Mouse (Mus musculus): Measurements from ENCODE around the gene Aamdc. TPM values are rescaled to one million over a fixed set of nuclear protein-coding genes. Genes with fewer than 3 reads are reported as not detected.

The Aamdc gene
- total RNA-seq, 2 experiments from 2014 or later, result 99.2 to 120 TPM

DNA sequence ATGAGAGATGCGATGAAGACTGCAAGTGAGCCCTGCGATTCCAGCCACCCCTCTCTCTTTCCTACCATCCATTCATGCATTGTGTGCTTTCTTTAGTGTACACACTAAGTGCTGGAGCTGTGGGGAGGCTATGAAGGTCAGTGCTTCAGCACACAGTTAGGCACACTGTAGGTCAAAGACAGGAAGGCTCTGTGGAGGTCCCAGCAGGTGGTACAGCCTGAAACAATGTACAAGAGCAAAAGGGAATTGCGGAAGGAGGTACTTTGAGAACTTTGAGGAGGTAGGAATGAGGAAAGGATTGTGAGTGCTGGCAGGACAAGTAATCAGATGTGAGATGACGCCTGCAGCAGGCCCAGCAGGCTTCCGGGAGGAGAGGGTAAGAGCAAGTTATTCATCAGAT is 43.8 kb downstream of the Aamdc start:
- no peak for DNase-seq (ENCODE audit: low spot score in 2 of 2)

DNA sequence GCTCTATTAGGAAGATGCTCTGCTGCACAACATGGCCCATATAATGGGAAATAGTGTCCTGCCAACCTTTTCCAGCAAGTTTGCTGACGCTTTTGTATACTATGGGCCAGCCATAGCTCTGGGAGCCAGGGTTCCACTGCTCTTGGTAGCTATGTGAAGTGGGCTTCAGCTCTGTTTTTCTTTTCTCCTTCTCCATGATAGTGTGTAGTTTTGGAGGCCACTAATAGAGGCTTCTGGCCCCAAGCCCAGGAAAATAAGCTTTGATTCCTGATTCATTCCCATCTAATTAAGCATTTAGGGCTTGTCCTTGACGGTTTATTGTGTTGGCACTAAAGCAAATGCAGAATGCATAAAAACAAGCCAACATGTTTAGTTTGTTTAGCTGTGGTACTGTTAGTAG is 59.4 kb downstream of the Aamdc start:
- DNase-seq (ENCODE audit: low spot score in 2 of 2), result no peak

DNA sequence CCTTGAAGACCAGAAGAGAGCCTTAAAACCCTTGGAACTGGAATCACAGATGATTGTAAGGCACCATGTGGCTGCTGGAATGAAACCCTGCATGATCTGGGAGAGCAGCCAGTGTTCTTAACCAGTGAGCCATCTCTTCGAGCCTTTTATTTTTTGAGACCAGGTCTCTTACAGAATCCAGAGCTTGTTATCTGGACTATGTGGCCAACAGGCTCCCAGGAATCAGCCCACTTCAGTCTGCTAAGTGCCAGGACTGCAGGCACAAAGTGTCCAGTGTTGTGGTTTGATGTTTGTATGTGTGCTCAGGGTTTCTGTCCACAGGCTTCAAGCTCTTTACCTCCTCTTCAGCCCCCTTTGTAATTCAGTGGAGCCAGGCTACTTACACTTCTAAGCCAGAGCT is 64.5 kb downstream of the Aamdc start:
- DNase-seq (ENCODE audit: low spot score in 2 of 2), result no peak

DNA sequence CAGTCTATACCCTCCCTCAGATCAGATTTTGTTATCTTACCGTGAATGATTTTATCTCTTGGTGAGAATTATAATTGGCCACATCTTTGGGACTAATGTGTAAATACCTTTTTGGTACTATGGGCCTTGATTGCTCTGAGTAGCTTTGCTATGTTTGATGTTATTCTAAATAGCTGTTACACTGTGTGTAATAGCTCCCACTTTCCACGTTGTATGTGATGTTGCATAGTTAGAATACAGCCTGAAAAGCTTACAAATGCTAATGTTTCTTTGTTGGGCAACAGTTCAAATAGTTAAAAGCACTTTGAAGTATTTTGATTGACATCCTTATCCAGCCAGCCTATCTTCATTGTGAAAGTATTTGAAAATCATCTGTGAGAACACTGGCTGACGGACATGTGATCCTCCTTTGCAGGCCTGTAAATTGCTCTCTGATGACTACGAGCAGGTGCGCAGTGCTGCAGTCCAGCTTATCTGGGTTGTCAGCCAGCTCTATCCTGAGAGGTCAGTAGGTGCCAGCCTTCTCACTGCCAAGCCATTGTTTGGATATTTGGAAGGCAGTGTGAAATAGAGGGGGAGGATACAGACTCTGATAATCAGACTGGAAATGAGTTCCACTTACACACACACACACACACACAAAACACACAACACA is 78.6 kb downstream of the Aamdc start:
- peak in 1 of 2 experiments; percentile 26 for DNase-seq (ENCODE audit: low spot score in 2 of 2)

Other genes with a start within 250 kb of the Aamdc start
- gene Usp35, start 247.5 kb downstream of the Aamdc start, total RNA-seq (2021), result 1 to 10 TPM; 1.9 to 2.5 TPM
- 1 to 10 TPM; 2.0 to 2.7 TPM for gene Kctd21, start 247.2 kb downstream of the Aamdc start, total RNA-seq (2021)
- gene Alg8, start 207.9 kb downstream of the Aamdc start, total RNA-seq (2021), result 1 to 10 TPM; 7.9 to 8.1 TPM
- gene Ndufc2, start 179.5 kb downstream of the Aamdc start, total RNA-seq (2021), result 100 to 1,000 TPM; 255 to 257 TPM
- 10 to 100 TPM; 53.7 to 60.9 TPM for gene Thrsp, start 161.8 kb downstream of the Aamdc start, total RNA-seq (2021)
- under 1 TPM; 0.44 to 0.56 TPM for gene Kctd14, start 128.2 kb downstream of the Aamdc start, total RNA-seq (2021)
- gene Ints4, start 98.5 kb downstream of the Aamdc start, total RNA-seq (2021), result 10 to 100 TPM; 39.0 to 44.9 TPM
- 10 to 100 TPM; 24.0 to 26.1 TPM for gene Rsf1, start 392 bp upstream of the Aamdc start, total RNA-seq (2021)
- gene Clns1a, start 117.1 kb upstream of the Aamdc start, total RNA-seq (2021), result 10 to 100 TPM; 52.1 to 56.3 TPM
- gene Aqp11, start 158.8 kb upstream of the Aamdc start, total RNA-seq (2021), result 1 to 10 TPM; 2.6 to 3.1 TPM
- gene Pak1, start 209.0 kb upstream of the Aamdc start, total RNA-seq (2021), result 100 to 1,000 TPM; 123 to 124 TPM

Data from gastrocnemius, postnatal 4 days (tissue).